In genomic region chr6:83440510-83441258, GRCm38 (mm10) we compare ENCODE assay signal across 7 mouse cellular contexts. TPM values are rescaled to one million over a fixed set of nuclear protein-coding genes. Genes with fewer than 3 reads are reported as not detected.
DNase-seq lines count a peak whose midpoint lies in the region; ATAC-seq lines count a peak whose summit lies in the region.

No protein-coding gene starts in this region.

- WGBS in hindbrain, embryonic 12.5 days: 1% methylated on average over 26 of the region's 26 CpGs

- no peaks in the 10 kb centered on the region for H3K9me3 ChIP-seq in hindbrain, embryonic 12.5 days (replicated peaks)

- peak overlapping the region; percentile 95 for H3K27ac ChIP-seq in hindbrain, embryonic 12.5 days

- H3K4me3 ChIP-seq in hindbrain, embryonic 12.5 days: peak overlapping the region; percentile 70

- no peaks in the 10 kb centered on the region for H3K27me3 ChIP-seq in hindbrain, embryonic 12.5 days

- peak overlapping the region; percentile 88 for H3K9ac ChIP-seq in hindbrain, embryonic 12.5 days

- ATAC-seq in hindbrain, embryonic 12.5 days (ENCODE audit: low FRiP score): peak; percentile 57

- DNase-seq in ZHBTc4 (ENCODE audit: low read depth, low spot score): peak; percentile 51
- peak; percentile 82 for DNase-seq in cerebellum, adult 9-11 months
- DNase-seq in frontal cortex, adult 2 months (ENCODE audit: extremely low spot score in 1 of 2, low spot score in 1 of 2): peak; percentile 84 to 91
- peak; percentile 68 to 70 for DNase-seq in layer of hippocampus, postnatal 25 days (ENCODE audit: extremely low spot score in 1 of 2, low spot score in 1 of 2)
- peak; percentile 71 for DNase-seq in lung, postnatal 14 days
- DNase-seq in right cerebral cortex, postnatal 4 days: peak; percentile 87

- H3K4me1 ChIP-seq in hindbrain, embryonic 12.5 days: peaks cover 80% of the 10 kb centered on the region

- H3K4me2 ChIP-seq in hindbrain, embryonic 12.5 days (replicated peaks): peak overlapping the region; percentile 65

- H3K36me3 ChIP-seq in hindbrain, embryonic 12.5 days: peaks cover 13% of the 10 kb centered on the region; the same call in 1 of the 2 replicates

RNA-seq across cellular contexts. Expression of gene Tet3, which starts 18.2 kb away (rescaled TPM):
- 18.9 and 19.6 TPM in 2 replicates for polyA plus RNA-seq in frontal cortex, adult 2 months (2012; rRNA removed)
- 63.3 and 63.9 TPM in 2 replicates for polyA plus RNA-seq in hindbrain, embryonic 12.5 days (2016; fragmentation: Nextera tagmentation; extraction: Ambion mirVana)
- total RNA-seq in layer of hippocampus, postnatal 25 days (2021): 10 to 100 TPM; 69.2 to 83.9 TPM

Comparison
In these comparisons a context has a peak if more than half of its experiments do, and no peak if none do; other contexts are left out.
1. Peak in every context shown above with its lines: DNase-seq, ATAC-seq, H3K4me3 ChIP-seq and H3K27ac ChIP-seq.